Mouse (Mus musculus) ES-E14 (cell line): ENCODE measurements around the gene Nalcn. TPM values are rescaled to one million over a fixed set of nuclear protein-coding genes. Genes with fewer than 3 reads are reported as not detected.

Experiments used
- DNase-seq: peaks from one replicate; pipeline ENCODE4 v3.0.0-alpha.2; 2013; ENCODE audit warnings: low read depth, low spot score
- H3K27ac ChIP-seq: 2 replicates; pipeline ENCODE4 v1.5.1; 2012; ENCODE audit warnings: low read depth, mild to moderate bottlenecking, low read length, moderate library complexity, mixed read lengths; ENCODE audit not compliant: poor library complexity, insufficient read depth, severe bottlenecking
- H3K36me3 ChIP-seq: 2 replicates; pipeline ENCODE4 v1.6.1; 2012; ENCODE audit warnings: mild to moderate bottlenecking, low read length, moderate library complexity, mixed read lengths; ENCODE audit not compliant: control insufficient read depth, poor library complexity, insufficient read depth, severe bottlenecking
- H3K4me1 ChIP-seq, 2 experiments: fragments of 150-350 bp in 1 of 2; sonication (generic) in 1 of 2; 2 replicates each; pipeline ENCODE4 v1.6.1; 2012; ENCODE audit warnings: low read length in 2 of 2, mild to moderate bottlenecking in 1 of 2, mixed read lengths in 1 of 2; ENCODE audit not compliant: control insufficient read depth in 2 of 2, insufficient read depth in 2 of 2, poor library complexity in 1 of 2
- H3K4me3 ChIP-seq, 2 experiments: fragments of 150-350 bp in 1 of 2; sonication (generic) in 1 of 2; 2 replicates each; pipeline ENCODE4 v1.5.1; 2012; ENCODE audit warnings: low read length in 2 of 2, low read depth in 1 of 2, mild to moderate bottlenecking in 1 of 2, mixed read lengths in 1 of 2; ENCODE audit not compliant: insufficient read depth in 1 of 2, poor library complexity in 1 of 2, severe bottlenecking in 1 of 2
- H3K9ac ChIP-seq: 2 replicates; pipeline ENCODE4 v1.6.1; 2012; ENCODE audit warnings: low read depth, mild to moderate bottlenecking, low read length, mixed read lengths; ENCODE audit not compliant: poor library complexity, insufficient read depth, severe bottlenecking
- H3K9me3 ChIP-seq: fragments of 150-350 bp; sonication (generic); 2 replicates; pipeline ENCODE4 v1.6.1; 2012; ENCODE audit warnings: low read depth, mild to moderate bottlenecking, low read length; ENCODE audit not compliant: control insufficient read depth, insufficient read depth
- CHD2 ChIP-seq: IDR thresholded peaks from 2 replicates; pipeline ENCODE4 v1.6.1; 2014; ENCODE audit warnings: mild to moderate bottlenecking, low read depth, low read length, inconsistent platforms
- HCFC1 ChIP-seq: IDR thresholded peaks from 2 replicates; pipeline ENCODE4 v1.6.1; 2012; ENCODE audit warnings: low read length, inconsistent platforms, borderline replicate concordance; ENCODE audit not compliant: insufficient read depth
- MAFK ChIP-seq: IDR thresholded peaks from 2 replicates; pipeline ENCODE4 v1.6.1; 2014; ENCODE audit warnings: mild to moderate bottlenecking, low read depth, low read length, inconsistent platforms; ENCODE audit not compliant: insufficient read depth
- ZC3H11A ChIP-seq: IDR thresholded peaks from 2 replicates; pipeline ENCODE4 v1.6.1; 2012; ENCODE audit warnings: low read depth, mild to moderate bottlenecking, inconsistent platforms, low read length, borderline replicate concordance
- ZNF384 ChIP-seq: IDR thresholded peaks from 2 replicates; pipeline ENCODE4 v1.6.1; 2012; ENCODE audit warnings: low read depth, low read length, inconsistent platforms
- in situ Hi-C, 2 experiments: fragments of 600-800 bp; cut with MboI; formaldehyde crosslinking; loops; one replicate each; pipeline ENCODE4 v1.15.1; 2025; ENCODE audit warnings: low sequenced_read_pairs in 2 of 2, inconsistent platforms in 1 of 2; ENCODE audit not compliant: unreplicated experiment in 2 of 2
- total RNA-seq: library from RNA; depleted of rRNA; stranded (reverse); fragments of 300-350 nt; gene quantifications from 2 replicates; pipeline ENCODE4 v1.2.3, GENCODE M21; 2012

The Nalcn gene
- total RNA-seq, 1 experiment: 0.54 TPM

DNA sequence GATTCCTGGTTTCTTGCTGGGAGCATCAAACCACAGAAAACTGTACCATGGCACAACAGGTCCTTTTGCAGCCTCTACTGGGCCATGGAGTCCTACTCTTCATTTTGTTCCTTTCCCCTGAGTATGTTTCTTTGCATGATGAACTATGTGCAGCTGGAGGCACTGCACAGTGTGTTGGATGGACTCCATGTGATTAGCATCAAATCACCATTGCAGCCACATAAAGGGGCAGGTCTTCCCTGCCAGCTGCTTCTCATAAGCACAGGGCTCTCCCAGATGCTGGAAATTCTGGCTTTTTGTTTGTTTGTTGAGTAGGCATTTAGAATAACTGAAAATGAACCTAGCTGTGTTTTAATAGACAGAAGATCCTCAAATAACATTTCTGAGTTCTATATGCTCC lies 344.8 kb downstream of the Nalcn start:
- H3K9ac ChIP-seq: no peak overlapping the region
- H3K36me3 ChIP-seq: no peaks in the 10 kb centered on the region
- no peaks in the 10 kb centered on the region for H3K4me1 ChIP-seq
- TF ChIP-seq ZC3H11A: no peak
- TF ChIP-seq HCFC1: no peak
- TF ChIP-seq MAFK: no peak
- no peak for TF ChIP-seq CHD2
- no peak for TF ChIP-seq ZNF384
- no peak for DNase-seq
- in situ Hi-C loops: no loop called here
- H3K4me3 ChIP-seq: no peak overlapping the region
- no peak overlapping the region for H3K27ac ChIP-seq
- no peaks in the 10 kb centered on the region for H3K9me3 ChIP-seq

DNA sequence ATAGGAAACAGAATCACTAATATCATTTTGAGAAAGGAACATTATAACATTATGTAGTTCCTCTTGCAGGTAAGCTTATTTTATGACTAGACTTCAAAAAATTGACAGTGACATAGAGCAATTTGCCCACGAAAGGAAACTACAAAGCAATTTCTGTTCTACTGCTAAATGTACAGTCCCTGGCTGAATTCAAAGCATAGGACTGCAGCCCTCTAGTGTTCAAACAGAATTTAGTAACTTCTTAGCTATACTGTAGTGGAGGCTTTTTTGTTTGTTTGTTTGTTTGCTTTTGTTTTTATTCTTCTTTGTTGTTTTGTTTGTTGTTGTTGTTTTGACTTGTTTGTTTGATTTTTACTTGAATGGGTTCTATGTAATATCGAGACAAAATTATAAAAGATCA lies 354.8 kb downstream of the Nalcn start:
- in situ Hi-C loops: no loop called here
- DNase-seq: no peak

DNA sequence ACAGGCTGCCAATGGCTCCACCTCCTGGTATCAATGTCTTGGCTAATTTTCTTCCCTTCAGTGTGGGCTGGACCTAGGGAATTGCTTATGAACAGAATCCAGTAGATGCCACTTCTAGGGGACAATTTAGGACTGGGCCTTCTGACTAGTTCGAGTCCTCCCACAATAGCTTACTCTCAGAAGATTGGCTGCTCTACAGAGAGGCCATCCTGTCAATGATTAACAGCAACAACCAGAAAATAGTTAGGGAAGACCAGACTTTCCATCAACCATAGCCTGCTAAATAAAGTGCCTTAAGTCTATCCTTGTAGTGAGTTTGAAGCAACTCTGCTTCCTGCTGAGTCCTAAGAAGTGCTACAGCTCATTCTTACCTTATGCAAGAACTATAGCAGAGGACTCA lies 386.2 kb downstream of the Nalcn start:
- Histone ChIP-seq H3K4me1 (no peaks in the 10 kb centered on the region), H3K36me3 (no peaks in the 10 kb centered on the region), H3K27ac (no peak overlapping the region), H3K4me3 (no peak overlapping the region), H3K9ac (no peak overlapping the region), H3K9me3 (no peaks in the 10 kb centered on the region)
- in situ Hi-C loops: no loop called here
- DNase-seq: no peak
- TF ChIP-seq ZNF384 (no peak), CHD2 (no peak), HCFC1 (no peak), MAFK (no peak), ZC3H11A (no peak)

More for the DNA sequence above, 354.8 kb downstream of the Nalcn start:
- H3K9me3 ChIP-seq: no peaks in the 10 kb centered on the region
- no peak overlapping the region for H3K27ac ChIP-seq
- TF ChIP-seq MAFK (no peak), HCFC1 (no peak), CHD2 (no peak), ZNF384 (no peak), ZC3H11A (no peak)
- no peaks in the 10 kb centered on the region for H3K4me1 ChIP-seq
- no peaks in the 10 kb centered on the region for H3K36me3 ChIP-seq
- no peak overlapping the region for H3K9ac ChIP-seq
- no peak overlapping the region for H3K4me3 ChIP-seq

DNA sequence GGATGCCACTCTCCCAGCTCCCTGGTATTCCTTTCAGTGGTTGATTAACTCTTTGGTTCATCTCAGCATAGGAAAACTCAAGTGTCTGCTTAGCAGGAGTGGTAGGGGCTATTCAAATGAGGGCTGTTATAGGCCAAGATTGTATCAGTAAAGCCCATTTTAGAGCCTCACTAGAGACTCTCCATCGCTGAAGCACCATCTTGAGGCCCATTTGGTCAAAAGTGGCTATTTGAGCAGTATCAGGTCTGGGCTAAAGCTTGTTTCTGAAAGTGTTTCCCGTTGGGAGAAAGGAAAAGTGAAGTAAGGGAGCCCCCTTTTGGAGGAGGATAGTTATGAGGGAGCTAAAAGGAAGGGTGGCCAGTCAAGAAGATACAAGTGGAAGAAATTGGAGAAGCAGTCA lies 387.0 kb downstream of the Nalcn start:
- H3K4me1 ChIP-seq: no peaks in the 10 kb centered on the region
- no peak overlapping the region for H3K9ac ChIP-seq
- no peaks in the 10 kb centered on the region for H3K36me3 ChIP-seq
- TF ChIP-seq HCFC1 (no peak), MAFK (no peak), ZC3H11A (no peak; the same call in 1 of the 2 replicates), CHD2 (no peak), ZNF384 (no peak)
- no peaks in the 10 kb centered on the region for H3K9me3 ChIP-seq
- H3K27ac ChIP-seq: no peak overlapping the region
- in situ Hi-C loops: no loop called here
- H3K4me3 ChIP-seq: no peak overlapping the region
- no peak for DNase-seq

DNA sequence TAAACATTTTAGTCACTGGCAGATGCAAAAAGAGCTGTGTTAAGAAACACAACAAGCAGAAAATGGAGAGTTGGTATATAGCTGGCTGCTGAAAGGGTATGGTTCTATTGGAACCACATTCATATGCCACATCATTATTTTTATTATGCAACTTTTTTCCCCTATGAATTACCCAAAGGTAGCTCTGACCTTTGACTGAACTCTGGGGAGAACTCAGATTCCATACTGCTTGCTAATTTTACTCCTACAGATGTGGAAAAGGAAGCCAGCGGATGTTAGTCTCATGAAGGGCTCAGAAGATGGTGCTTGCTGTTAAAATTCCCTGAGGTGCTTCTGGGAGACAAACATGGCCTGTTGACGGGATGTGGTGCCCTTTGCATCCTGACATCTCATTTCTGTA lies 389.9 kb downstream of the Nalcn start:
- H3K27ac ChIP-seq: no peak overlapping the region
- H3K4me3 ChIP-seq: no peak overlapping the region
- H3K36me3 ChIP-seq: no peaks in the 10 kb centered on the region
- H3K9ac ChIP-seq: no peak overlapping the region
- TF ChIP-seq ZNF384: no peak
- TF ChIP-seq CHD2: no peak
- TF ChIP-seq HCFC1: no peak
- TF ChIP-seq ZC3H11A: no peak
- no peak for TF ChIP-seq MAFK
- no peaks in the 10 kb centered on the region for H3K9me3 ChIP-seq
- no peaks in the 10 kb centered on the region for H3K4me1 ChIP-seq
- in situ Hi-C loops: no loop called here
- no peak for DNase-seq
